Mouse (Mus musculus) limb, embryonic 11.5 days (tissue): ENCODE data around the gene Fcrl6. TPM values are rescaled to one million over a fixed set of nuclear protein-coding genes. Genes with fewer than 3 reads are reported as not detected.

Source experiments
- ATAC-seq: fragments of 200-750 bp; cut with Nextera tagmentation; 2 replicates; pipeline ENCODE4 v1.8.0; 2017; ENCODE audit warnings: low read depth; ENCODE audit not compliant: insufficient number of reproducible peaks, low FRiP score, low TSS enrichment
- DNase-seq: peaks from one replicate; pipeline ENCODE4 v3.0.0-alpha.2; 2015; ENCODE audit warnings: low spot score
- H3K27ac ChIP-seq: fragments of 300-500 bp; sonication (generic); replicated peaks from 2 replicates; pipeline ENCODE4 v1.5.1; 2014; ENCODE audit warnings: low read depth, mild to moderate bottlenecking, low read length
- H3K27me3 ChIP-seq: fragments of 300-500 bp; sonication (generic); 2 replicates; pipeline ENCODE4 v1.6.1; 2014; ENCODE audit warnings: mild to moderate bottlenecking, low read length, mixed read lengths; ENCODE audit not compliant: control insufficient read depth, insufficient read depth
- H3K36me3 ChIP-seq: fragments of 300-500 bp; sonication (generic); 2 replicates; pipeline ENCODE4 v1.6.1; 2014; ENCODE audit warnings: mild to moderate bottlenecking, low read length, moderate library complexity, mixed read lengths; ENCODE audit not compliant: control insufficient read depth, insufficient read depth
- H3K4me1 ChIP-seq: fragments of 300-500 bp; sonication (generic); 2 replicates; pipeline ENCODE4 v1.6.1; 2014; ENCODE audit warnings: low read length, mixed read lengths; ENCODE audit not compliant: control insufficient read depth, insufficient read depth
- H3K4me2 ChIP-seq: fragments of 300-500 bp; sonication (generic); 2 replicates; pipeline ENCODE4 v1.6.1; 2014; ENCODE audit warnings: low read depth, mild to moderate bottlenecking, moderate library complexity; ENCODE audit not compliant: severe bottlenecking
- H3K4me3 ChIP-seq: fragments of 300-500 bp; sonication (generic); 2 replicates; pipeline ENCODE4 v1.5.1; 2014; ENCODE audit warnings: low read depth, low read length
- H3K9ac ChIP-seq: fragments of 300-500 bp; sonication (generic); 2 replicates; pipeline ENCODE4 v1.6.1; 2014; ENCODE audit warnings: mild to moderate bottlenecking, low read length
- H3K9me3 ChIP-seq: fragments of 300-500 bp; sonication (generic); 2 replicates; pipeline ENCODE4 v1.6.1; 2016; ENCODE audit warnings: low read length; ENCODE audit not compliant: control insufficient read depth
- WGBS: fragments of 180-500 bp; shearing (Covaris S2); extraction: QIAGEN DNeasy Blood & Tissue Kit; methylation state at CpG from one replicate; pipeline ENCODE4 v1.1.7; 2014; 5-methylcytosine and 5-hydroxymethylcytosine counted together
- polyA plus RNA-seq: library from polyadenylated mRNA; unstranded; fragments of >200 nt; fragmentation: Nextera tagmentation; extraction: Ambion mirVana; gene quantifications from 2 replicates; pipeline ENCODE4 v1.2.1, GENCODE M21; 2014

The Fcrl6 gene
- polyA plus RNA-seq, 1 experiment from 2014 or later = 1.1 TPM

GRCm38 (mm10) chr1:172619235-172619634 lies 16.9 kb upstream of the Fcrl6 start:
- no peaks in the 10 kb centered on the region for H3K36me3 ChIP-seq
- ATAC-seq (no peak), DNase-seq (peak; percentile 84)
- H3K4me2 ChIP-seq = no peak overlapping the region
- H3K9me3 ChIP-seq = no peaks in the 10 kb centered on the region
- H3K9ac ChIP-seq = no peak overlapping the region
- WGBS = 22% methylated on average over 7 of the region's 7 CpGs
- peaks cover 8% of the 10 kb centered on the region for H3K4me1 ChIP-seq
- no peaks in the 10 kb centered on the region for H3K27me3 ChIP-seq
- no peak overlapping the region for H3K27ac ChIP-seq
- no peak overlapping the region for H3K4me3 ChIP-seq

DNA sequence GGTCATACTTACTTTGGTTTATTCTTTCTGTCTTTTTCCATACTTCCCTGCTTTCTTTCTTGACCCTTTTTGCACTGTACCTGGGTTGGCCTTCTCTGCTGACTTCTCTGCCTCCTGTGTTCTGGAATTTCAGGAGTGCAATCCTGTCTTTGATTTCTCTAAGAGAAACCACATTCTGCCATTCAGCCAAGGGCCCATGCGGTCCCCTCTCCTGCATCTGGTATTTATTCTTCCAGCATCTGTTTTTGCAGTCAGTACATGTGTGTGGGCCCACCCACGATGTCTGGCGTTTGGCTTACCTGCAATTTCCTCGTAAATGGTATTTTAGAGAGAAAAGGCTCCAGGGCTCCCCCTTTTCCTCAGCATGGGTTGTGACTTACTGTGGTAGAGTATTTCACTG lies 15.8 kb upstream of the Fcrl6 start:
- Histone ChIP-seq H3K4me1 (peaks cover 8% of the 10 kb centered on the region), H3K9ac (no peak overlapping the region), H3K4me2 (no peak overlapping the region), H3K27me3 (no peaks in the 10 kb centered on the region), H3K9me3 (no peaks in the 10 kb centered on the region), H3K36me3 (no peaks in the 10 kb centered on the region), H3K4me3 (no peak overlapping the region), H3K27ac (0 out of 2 replicates have a peak overlapping the region, but pooled peaks have one; percentile 3)
- DNase-seq (peak; percentile 86), ATAC-seq (peak; percentile 81)
- 5% methylated on average over 4 of the region's 4 CpGs for WGBS

DNA sequence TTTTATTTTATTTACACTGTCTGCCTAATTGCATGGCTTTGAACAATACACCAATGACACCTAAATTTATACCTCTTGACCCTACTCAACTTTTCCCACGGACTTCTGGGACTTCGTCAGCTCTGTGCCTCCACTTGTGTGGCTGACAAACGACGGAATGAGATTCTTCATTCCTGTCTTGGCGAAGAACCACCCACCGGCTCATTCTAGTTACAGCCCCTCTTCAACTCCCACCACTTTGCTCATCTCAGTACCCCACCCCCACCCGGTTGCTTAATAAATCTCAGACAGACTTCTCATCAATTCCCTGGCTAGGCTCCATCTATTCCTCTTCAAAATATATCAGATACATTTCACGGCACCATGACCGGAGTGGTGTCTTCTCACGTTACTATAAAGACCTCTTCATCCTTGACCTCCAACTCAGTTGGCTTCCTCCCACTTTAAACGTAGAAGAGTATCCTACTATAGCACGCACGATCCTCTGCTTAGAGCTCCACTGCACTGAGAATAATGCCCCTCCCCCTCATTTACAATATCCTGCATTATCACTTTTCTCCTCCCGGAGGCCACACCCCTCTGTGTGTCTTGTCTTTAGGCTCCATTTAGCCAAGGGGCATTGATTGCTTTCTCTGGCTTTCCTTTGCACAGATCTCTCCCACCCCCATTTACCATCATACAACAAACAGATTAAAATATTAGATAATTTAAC lies 15.2 kb upstream of the Fcrl6 start:
- 0 out of 2 replicates have a peak overlapping the region, but pooled peaks have one; percentile 3 for H3K27ac ChIP-seq

DNA sequence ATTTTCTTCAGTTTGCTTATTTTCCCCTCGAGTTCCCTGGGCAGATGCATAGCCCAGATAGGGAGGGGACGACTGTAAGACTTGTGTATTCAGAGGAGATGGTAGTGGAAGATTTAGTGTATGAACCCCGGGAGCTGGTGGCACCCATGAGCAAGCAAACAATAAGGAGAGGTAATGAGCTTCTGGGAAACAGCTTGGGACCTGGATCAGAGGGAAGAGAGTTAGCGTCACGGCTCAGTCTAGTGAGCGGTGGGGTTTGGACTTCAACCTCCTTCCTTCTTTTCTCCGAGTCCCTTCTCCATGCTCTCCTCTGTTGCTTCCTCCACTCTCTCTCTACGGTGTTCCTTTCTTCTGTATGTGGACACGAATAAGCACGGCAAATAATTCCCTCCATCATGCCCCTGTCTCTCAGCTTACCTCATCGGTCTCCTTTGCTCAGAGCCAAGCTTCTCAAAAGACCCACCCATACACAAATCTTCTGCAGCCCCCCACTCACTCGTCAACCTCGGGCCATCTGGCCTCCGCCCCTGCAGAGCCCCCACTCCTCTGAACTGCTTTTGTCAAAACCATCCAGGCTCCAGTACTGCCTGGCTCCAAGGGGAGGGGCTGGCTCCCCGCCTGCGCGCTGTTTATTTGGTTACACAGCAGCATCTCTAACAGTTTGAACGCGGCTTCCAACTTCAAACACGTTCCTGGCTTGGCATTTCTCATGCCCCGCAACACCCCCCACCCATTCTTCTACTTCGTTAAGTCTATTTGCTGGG lies 14.4 kb upstream of the Fcrl6 start:
- peak; percentile 67 for ATAC-seq
- H3K9ac ChIP-seq = peak overlapping the region; percentile 37; the same call in 1 of the 2 replicates

More for the DNA sequence above, 15.2 kb upstream of the Fcrl6 start:
- ATAC-seq (peak; percentile 22; the same call in 1 of the 2 replicates), DNase-seq (peak; percentile 21)
- H3K9me3 ChIP-seq = no peaks in the 10 kb centered on the region
- 30% methylated on average over 14 of the region's 14 CpGs for WGBS
- no peaks in the 10 kb centered on the region for H3K36me3 ChIP-seq
- H3K4me3 ChIP-seq = no peak overlapping the region; the same call in 1 of the 2 replicates
- H3K27me3 ChIP-seq = no peaks in the 10 kb centered on the region
- no peak overlapping the region for H3K9ac ChIP-seq
- peak overlapping the region; percentile 54 for H3K4me2 ChIP-seq
- peaks cover 8% of the 10 kb centered on the region for H3K4me1 ChIP-seq

GRCm38 (mm10) chr1:172615412-172615811 lies 13.1 kb upstream of the Fcrl6 start:
- H3K9ac ChIP-seq = no peak overlapping the region
- WGBS = 69% methylated on average over 4 of the region's 4 CpGs
- no peak for DNase-seq
- peaks cover 8% of the 10 kb centered on the region for H3K4me1 ChIP-seq
- H3K9me3 ChIP-seq = no peaks in the 10 kb centered on the region
- ATAC-seq = no peak
- no peak overlapping the region for H3K4me3 ChIP-seq
- H3K27me3 ChIP-seq = no peaks in the 10 kb centered on the region
- no peak overlapping the region for H3K27ac ChIP-seq
- no peak overlapping the region for H3K4me2 ChIP-seq
- no peaks in the 10 kb centered on the region for H3K36me3 ChIP-seq

More for the DNA sequence above, 14.4 kb upstream of the Fcrl6 start:
- H3K4me2 ChIP-seq = peak overlapping the region; percentile 54
- WGBS = 15% methylated on average over 22 of the region's 22 CpGs
- no peaks in the 10 kb centered on the region for H3K27me3 ChIP-seq
- no peaks in the 10 kb centered on the region for H3K36me3 ChIP-seq
- peaks cover 8% of the 10 kb centered on the region for H3K4me1 ChIP-seq
- 0 out of 2 replicates have a peak overlapping the region, but pooled peaks have one; percentile 21 for H3K27ac ChIP-seq
- DNase-seq = peak; percentile 61
- H3K9me3 ChIP-seq = no peaks in the 10 kb centered on the region
- peak overlapping the region; percentile 20; the same call in 1 of the 2 replicates for H3K4me3 ChIP-seq

DNA sequence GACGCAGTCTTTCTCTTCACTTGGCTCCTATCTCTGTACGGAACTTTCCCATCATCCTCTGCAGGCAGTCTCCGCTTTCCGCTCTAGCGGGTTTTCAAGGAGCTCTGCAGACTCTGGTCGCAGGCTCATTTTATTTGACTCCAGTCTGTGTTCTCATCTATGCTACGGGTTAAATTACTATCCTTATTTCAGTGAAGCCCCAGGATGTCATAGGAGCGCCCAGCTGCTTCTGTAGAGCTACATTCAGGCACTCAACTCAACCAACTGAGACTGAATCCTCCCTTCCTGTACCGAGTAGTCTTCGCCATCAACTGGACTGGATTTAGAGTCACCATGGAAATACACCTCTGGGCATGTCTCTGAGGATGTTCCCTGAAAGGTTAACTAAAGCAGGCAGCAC lies 12.3 kb upstream of the Fcrl6 start:
- no peak for ATAC-seq
- Histone ChIP-seq H3K27ac (no peak overlapping the region), H3K4me1 (peaks cover 8% of the 10 kb centered on the region), H3K4me2 (no peak overlapping the region), H3K36me3 (no peaks in the 10 kb centered on the region), H3K4me3 (no peak overlapping the region), H3K9me3 (no peaks in the 10 kb centered on the region), H3K27me3 (no peaks in the 10 kb centered on the region), H3K9ac (no peak overlapping the region)
- 93% methylated on average over 10 of the region's 10 CpGs for WGBS
- DNase-seq = no peak

GRCm38 (mm10) chr1:172612745-172613144 lies 10.4 kb upstream of the Fcrl6 start:
- ATAC-seq = no peak
- Histone ChIP-seq H3K36me3 (no peaks in the 10 kb centered on the region), H3K4me1 (peaks cover 5% of the 10 kb centered on the region), H3K27me3 (no peaks in the 10 kb centered on the region), H3K9me3 (no peaks in the 10 kb centered on the region), H3K4me3 (no peak overlapping the region), H3K27ac (no peak overlapping the region), H3K4me2 (no peak overlapping the region), H3K9ac (no peak overlapping the region)
- 55% methylated on average over 1 of the region's 1 CpGs for WGBS
- no peak for DNase-seq

- H3K4me2 ChIP-seq = no peak overlapping the region
- H3K9me3 ChIP-seq = no peaks in the 10 kb centered on the region
- no peak for DNase-seq
- no peak for ATAC-seq
- no peak overlapping the region for H3K4me3 ChIP-seq
- no peaks in the 10 kb centered on the region for H3K27me3 ChIP-seq
- no peak overlapping the region for H3K9ac ChIP-seq
- no peaks in the 10 kb centered on the region for H3K36me3 ChIP-seq
- no peaks in the 10 kb centered on the region; the same call in 1 of the 2 replicates for H3K4me1 ChIP-seq
- WGBS = 76% methylated on average over 10 of the region's 10 CpGs
- no peak overlapping the region for H3K27ac ChIP-seq
Observed at GRCm38 (mm10) chr1:172611304-172611703, 9.0 kb upstream of the Fcrl6 start.
